Mouse (Mus musculus): ENCODE results near the gene Kmo. TPM values are rescaled to one million over a fixed set of nuclear protein-coding genes. Genes with fewer than 3 reads are reported as not detected.

The Kmo gene
- polyA plus RNA-seq, 1 experiment from 2014 or later: 0.18 TPM

DNA sequence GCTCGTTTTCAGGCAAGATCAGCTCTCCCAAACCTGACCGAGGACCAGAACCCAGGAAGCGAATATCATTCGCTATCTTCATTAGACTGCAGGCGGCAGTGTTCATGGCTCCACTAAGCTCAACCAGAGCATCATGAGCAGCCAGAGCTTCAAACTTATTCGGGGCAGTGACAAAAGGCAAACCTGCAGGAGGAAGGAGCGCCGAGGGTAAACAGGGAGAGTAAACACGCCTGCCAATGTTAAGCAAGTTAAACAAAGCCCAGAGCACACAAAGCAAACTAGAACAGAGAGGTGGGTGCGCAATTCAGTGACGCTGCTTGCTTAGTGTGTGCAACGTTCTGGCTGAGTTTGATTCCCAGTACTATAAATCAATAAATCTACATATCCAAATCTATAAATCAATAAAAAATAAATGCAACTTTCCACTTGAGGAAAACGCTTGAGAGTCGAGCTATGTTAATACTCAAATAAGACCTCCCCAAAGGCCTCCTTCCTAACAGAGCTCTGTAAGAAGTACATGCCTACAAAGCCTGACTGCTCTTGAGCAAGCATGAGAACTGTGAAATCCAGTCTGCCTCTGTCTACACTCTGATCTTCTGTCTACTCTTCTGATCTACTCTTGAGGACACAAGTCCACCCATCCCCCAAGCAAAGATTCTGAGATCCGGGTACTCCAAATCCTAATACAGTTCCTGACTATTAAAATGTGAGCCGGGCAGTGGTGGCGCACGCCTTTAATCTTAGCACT lies 12.2 kb upstream of the Kmo start:
- no peak overlapping the region for H3K4me2 ChIP-seq
- no peak overlapping the region for H3K27ac ChIP-seq
- 87% methylated on average over 18 of the region's 18 CpGs for WGBS
- no peak overlapping the region for H3K4me3 ChIP-seq
- H3K9me3 ChIP-seq: no peaks in the 10 kb centered on the region
- no peak for ATAC-seq (replicated peaks)
- H3K4me1 ChIP-seq: no peaks in the 10 kb centered on the region
- H3K9ac ChIP-seq: no peak overlapping the region
- no peaks in the 10 kb centered on the region for H3K27me3 ChIP-seq (replicated peaks)
- peaks cover 31% of the 10 kb centered on the region for H3K36me3 ChIP-seq (replicated peaks)

- Histone ChIP-seq H3K27me3 (replicated peaks) (no peaks in the 10 kb centered on the region), H3K4me3 (no peak overlapping the region), H3K4me1 (no peaks in the 10 kb centered on the region), H3K9ac (no peak overlapping the region), H3K4me2 (no peak overlapping the region), H3K36me3 (replicated peaks) (peaks cover 32% of the 10 kb centered on the region), H3K27ac (no peak overlapping the region), H3K9me3 (no peaks in the 10 kb centered on the region)
- no peak for ATAC-seq (replicated peaks)
- WGBS: 95% methylated on average over 3 of the region's 3 CpGs
Measured at GRCm38 (mm10) chr1:175608708-175609107, 11.5 kb upstream of the Kmo start.

GRCm38 (mm10) chr1:175614992-175615391 lies 5.2 kb upstream of the Kmo start:
- H3K9ac ChIP-seq: no peak overlapping the region

DNA sequence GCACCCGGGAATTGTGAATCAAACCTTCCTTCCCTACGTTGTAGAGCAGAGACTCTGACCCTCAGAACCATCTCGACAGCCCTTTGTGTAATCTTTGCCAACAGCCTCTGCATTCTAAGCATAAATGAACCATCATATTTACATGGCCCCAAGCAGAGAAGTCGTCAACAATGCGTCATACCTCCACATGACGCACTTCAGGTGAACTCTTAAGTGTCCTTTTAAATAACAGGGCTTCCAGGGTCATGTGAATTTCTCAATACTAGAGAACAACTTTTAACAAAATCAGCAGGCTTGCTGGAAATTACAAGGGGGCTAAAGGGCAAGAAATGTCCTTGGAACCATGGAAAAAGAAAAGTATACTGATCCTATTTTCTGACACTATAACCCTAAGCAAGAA lies 3.5 kb downstream of the Kmo start:
- WGBS: 89% methylated on average over 6 of the region's 6 CpGs
- H3K27ac ChIP-seq: no peak overlapping the region
- no peaks in the 10 kb centered on the region; the same call in 1 of the 2 replicates for H3K36me3 ChIP-seq (replicated peaks)
- no peaks in the 10 kb centered on the region for H3K27me3 ChIP-seq (replicated peaks)
- no peaks in the 10 kb centered on the region for H3K9me3 ChIP-seq
- peaks cover 20% of the 10 kb centered on the region for H3K4me1 ChIP-seq
- no peak overlapping the region for H3K4me2 ChIP-seq
- no peak overlapping the region for H3K9ac ChIP-seq
- H3K4me3 ChIP-seq: no peak overlapping the region
- no peak for ATAC-seq (replicated peaks)

More at GRCm38 (mm10) chr1:175614992-175615391, 5.2 kb upstream of the Kmo start:
- Histone ChIP-seq H3K27ac (no peak overlapping the region), H3K4me3 (no peak overlapping the region), H3K36me3 (replicated peaks) (peaks cover 38% of the 10 kb centered on the region), H3K4me2 (no peak overlapping the region), H3K9me3 (no peaks in the 10 kb centered on the region), H3K27me3 (replicated peaks) (no peaks in the 10 kb centered on the region), H3K4me1 (no peaks in the 10 kb centered on the region)
- no peak for ATAC-seq (replicated peaks)
- 93% methylated on average over 9 of the region's 9 CpGs for WGBS

GRCm38 (mm10) chr1:175625257-175625879 lies 5.2 kb downstream of the Kmo start, which contains the start of gene Fh1:
TSS of gene Fh1 (minus strand) at chr1:175625635.
- no peaks in the 10 kb centered on the region for H3K27me3 ChIP-seq (replicated peaks)
- H3K27ac ChIP-seq: peak within 1 kb of the TSS; percentile 85
- H3K36me3 ChIP-seq (replicated peaks): no peaks in the 10 kb centered on the region
- peak; percentile 100 for ATAC-seq (replicated peaks)
- peak within 1 kb of the TSS; percentile 93 for H3K4me3 ChIP-seq
- WGBS: under 1% methylated on average over 58 of the region's 58 CpGs
- H3K4me1 ChIP-seq: peaks cover 20% of the 10 kb centered on the region
- H3K9me3 ChIP-seq: no peaks in the 10 kb centered on the region
- peak within 1 kb of the TSS; percentile 97 for H3K9ac ChIP-seq
- H3K4me2 ChIP-seq: peak within 1 kb of the TSS; percentile 74

DNA sequence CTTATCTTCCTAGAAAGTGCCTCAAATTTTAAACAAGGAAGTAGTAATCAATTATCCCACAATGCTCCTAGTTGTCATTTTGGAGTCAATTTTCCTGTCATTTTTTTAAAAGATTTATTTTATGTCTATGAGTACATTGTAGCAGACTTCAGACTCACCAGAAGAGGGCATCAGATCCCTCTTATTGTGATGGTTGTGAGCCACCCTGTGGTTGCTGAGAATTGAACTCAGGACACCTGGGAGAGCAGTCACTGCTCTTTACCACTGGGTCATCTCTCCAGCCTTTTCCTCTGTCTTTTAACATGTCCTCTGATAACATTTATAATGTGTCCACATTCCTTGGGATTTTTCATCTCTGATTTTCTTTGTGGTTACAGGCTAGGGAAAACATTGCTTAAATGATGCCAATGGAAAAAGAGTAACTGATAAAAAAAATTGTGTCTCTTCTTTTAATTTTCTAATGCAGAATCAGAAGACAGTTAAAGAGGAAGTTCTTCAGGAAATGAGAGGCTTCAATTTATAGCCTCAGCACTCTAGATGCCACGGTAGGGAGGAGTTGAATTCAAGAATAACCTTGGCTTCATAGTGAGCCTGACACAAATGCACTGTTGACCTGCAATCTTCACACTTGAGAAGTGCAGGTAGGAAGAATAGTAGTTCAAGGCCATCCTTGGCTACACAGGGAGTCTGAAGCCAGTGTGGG lies 6.0 kb downstream of the Kmo start:
- 88% methylated on average over 1 of the region's 1 CpGs for WGBS
- ATAC-seq (replicated peaks): peak; percentile 73
- H3K36me3 ChIP-seq (replicated peaks): no peaks in the 10 kb centered on the region
- peak overlapping the region; percentile 74 for H3K27ac ChIP-seq
- peak overlapping the region; percentile 93 for H3K4me3 ChIP-seq
- H3K4me2 ChIP-seq: peak overlapping the region; percentile 74
- no peaks in the 10 kb centered on the region for H3K27me3 ChIP-seq (replicated peaks)
- peak overlapping the region; percentile 37 for H3K9ac ChIP-seq
- H3K9me3 ChIP-seq: no peaks in the 10 kb centered on the region
- H3K4me1 ChIP-seq: peaks cover 20% of the 10 kb centered on the region

- no peak for ATAC-seq (replicated peaks)
- 92% methylated on average over 6 of the region's 6 CpGs for WGBS
Measured at GRCm38 (mm10) chr1:175629248-175629647, 9.1 kb downstream of the Kmo start.

GRCm38 (mm10) chr1:175630345-175630744 lies 10.2 kb downstream of the Kmo start:
- no peak overlapping the region for H3K9ac ChIP-seq
- H3K27ac ChIP-seq: no peak overlapping the region
- no peaks in the 10 kb centered on the region for H3K27me3 ChIP-seq (replicated peaks)
- WGBS: 88% methylated on average over 5 of the region's 5 CpGs
- ATAC-seq (replicated peaks): no peak
- H3K36me3 ChIP-seq (replicated peaks): no peaks in the 10 kb centered on the region
- no peak overlapping the region for H3K4me2 ChIP-seq
- H3K4me1 ChIP-seq: no peaks in the 10 kb centered on the region
- no peak overlapping the region for H3K4me3 ChIP-seq
- no peaks in the 10 kb centered on the region for H3K9me3 ChIP-seq

More at GRCm38 (mm10) chr1:175629248-175629647, 9.1 kb downstream of the Kmo start:
- Histone ChIP-seq H3K27ac (no peak overlapping the region), H3K4me2 (no peak overlapping the region), H3K9me3 (no peaks in the 10 kb centered on the region), H3K36me3 (replicated peaks) (no peaks in the 10 kb centered on the region), H3K4me3 (no peak overlapping the region), H3K4me1 (peaks cover 6% of the 10 kb centered on the region), H3K27me3 (replicated peaks) (no peaks in the 10 kb centered on the region), H3K9ac (no peak overlapping the region)

- Histone ChIP-seq H3K9me3 (no peaks in the 10 kb centered on the region), H3K27me3 (replicated peaks) (no peaks in the 10 kb centered on the region), H3K27ac (no peak overlapping the region), H3K9ac (no peak overlapping the region), H3K4me1 (no peaks in the 10 kb centered on the region), H3K4me3 (no peak overlapping the region), H3K4me2 (no peak overlapping the region), H3K36me3 (replicated peaks) (no peaks in the 10 kb centered on the region)
- no peak for ATAC-seq (replicated peaks)
- WGBS: 88% methylated on average over 3 of the region's 3 CpGs
Measured at GRCm38 (mm10) chr1:175631080-175631479, 10.9 kb downstream of the Kmo start.

DNA sequence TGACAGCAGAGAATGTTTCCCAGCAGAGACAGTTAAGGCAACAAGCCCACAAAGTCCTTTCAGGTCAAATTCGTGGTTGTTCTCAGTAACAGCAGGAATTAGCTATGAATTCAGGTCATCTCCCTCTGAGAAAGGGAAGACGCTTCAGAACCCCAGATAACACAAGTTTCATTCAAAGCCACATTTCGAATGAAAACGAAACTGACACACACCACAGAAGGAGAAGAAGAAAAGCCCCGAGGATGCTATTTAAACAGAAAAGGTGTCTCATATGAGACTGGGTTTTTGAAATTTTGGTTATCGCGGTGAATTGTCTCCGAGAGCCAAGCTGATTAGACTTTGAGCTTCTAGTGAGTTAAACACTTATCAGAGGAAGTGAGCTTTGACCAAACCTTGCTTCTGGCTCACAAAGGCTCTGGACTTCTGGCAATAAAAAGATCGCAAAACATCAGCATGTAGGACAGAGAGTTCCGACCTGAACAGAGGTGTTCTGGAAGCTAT lies 11.6 kb downstream of the Kmo start:
- Histone ChIP-seq H3K4me3 (no peak overlapping the region), H3K27ac (no peak overlapping the region), H3K4me1 (no peaks in the 10 kb centered on the region), H3K4me2 (no peak overlapping the region), H3K9me3 (no peaks in the 10 kb centered on the region), H3K36me3 (replicated peaks) (no peaks in the 10 kb centered on the region), H3K9ac (no peak overlapping the region), H3K27me3 (replicated peaks) (no peaks in the 10 kb centered on the region)
- no peak for ATAC-seq (replicated peaks)
- 79% methylated on average over 10 of the region's 10 CpGs for WGBS

DNA sequence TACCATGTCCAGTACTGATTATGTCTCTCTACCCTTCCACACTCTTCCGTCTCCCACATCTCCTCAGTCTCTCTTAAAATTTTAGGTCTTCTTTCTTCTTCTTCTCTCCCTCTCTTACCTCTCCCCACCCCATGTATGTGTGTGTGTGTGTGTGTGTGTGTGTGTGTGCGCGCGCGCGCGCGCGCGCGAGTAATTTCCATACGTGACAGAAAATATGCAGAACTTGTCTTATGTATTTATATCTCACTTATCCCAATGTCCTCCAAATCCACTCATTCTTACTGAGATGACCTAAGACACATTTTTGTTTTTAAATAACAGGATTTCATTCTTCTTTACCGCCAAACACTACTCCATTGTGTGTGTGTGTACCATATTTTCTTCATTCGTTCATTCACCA lies 12.3 kb downstream of the Kmo start:
- H3K4me1 ChIP-seq: no peaks in the 10 kb centered on the region
- no peaks in the 10 kb centered on the region for H3K36me3 ChIP-seq (replicated peaks)
- WGBS: 97% methylated on average over 14 of the region's 14 CpGs
- H3K27ac ChIP-seq: no peak overlapping the region
- H3K27me3 ChIP-seq (replicated peaks): no peaks in the 10 kb centered on the region
- H3K4me3 ChIP-seq: no peak overlapping the region
- no peaks in the 10 kb centered on the region for H3K9me3 ChIP-seq
- H3K9ac ChIP-seq: no peak overlapping the region
- no peak overlapping the region for H3K4me2 ChIP-seq
- ATAC-seq (replicated peaks): no peak

DNA sequence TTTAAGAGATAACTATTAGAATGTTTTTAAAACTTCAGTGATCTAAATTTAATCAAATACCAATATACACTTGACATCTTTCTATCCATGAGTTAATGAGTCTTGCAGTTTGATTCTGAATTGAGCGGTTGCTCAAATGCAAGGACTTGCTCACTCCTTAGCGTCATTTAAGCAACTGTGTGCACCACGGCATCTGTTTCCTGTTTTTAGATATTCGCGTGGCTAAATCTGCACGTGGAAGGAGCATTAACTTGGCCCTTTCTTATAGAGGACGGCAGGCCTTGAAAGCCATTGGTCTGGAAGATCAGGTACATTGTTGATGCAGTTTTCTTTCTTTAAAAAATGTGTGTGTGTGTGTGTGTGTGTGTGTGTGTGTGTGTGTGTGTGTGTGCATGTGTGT lies 17.5 kb downstream of the Kmo start:
- H3K36me3 ChIP-seq (replicated peaks): no peaks in the 10 kb centered on the region
- no peaks in the 10 kb centered on the region for H3K27me3 ChIP-seq (replicated peaks)
- WGBS: 79% methylated on average over 7 of the region's 7 CpGs
- H3K4me3 ChIP-seq: no peak overlapping the region
- H3K4me2 ChIP-seq: no peak overlapping the region
- no peaks in the 10 kb centered on the region for H3K9me3 ChIP-seq
- H3K27ac ChIP-seq: no peak overlapping the region
- no peak for ATAC-seq (replicated peaks)
- H3K9ac ChIP-seq: no peak overlapping the region
- no peaks in the 10 kb centered on the region for H3K4me1 ChIP-seq

Data from midbrain, embryonic 15.5 days (tissue).